Comparison of ENCODE assay signal across 8 mouse cellular contexts in the genomic region with DNA sequence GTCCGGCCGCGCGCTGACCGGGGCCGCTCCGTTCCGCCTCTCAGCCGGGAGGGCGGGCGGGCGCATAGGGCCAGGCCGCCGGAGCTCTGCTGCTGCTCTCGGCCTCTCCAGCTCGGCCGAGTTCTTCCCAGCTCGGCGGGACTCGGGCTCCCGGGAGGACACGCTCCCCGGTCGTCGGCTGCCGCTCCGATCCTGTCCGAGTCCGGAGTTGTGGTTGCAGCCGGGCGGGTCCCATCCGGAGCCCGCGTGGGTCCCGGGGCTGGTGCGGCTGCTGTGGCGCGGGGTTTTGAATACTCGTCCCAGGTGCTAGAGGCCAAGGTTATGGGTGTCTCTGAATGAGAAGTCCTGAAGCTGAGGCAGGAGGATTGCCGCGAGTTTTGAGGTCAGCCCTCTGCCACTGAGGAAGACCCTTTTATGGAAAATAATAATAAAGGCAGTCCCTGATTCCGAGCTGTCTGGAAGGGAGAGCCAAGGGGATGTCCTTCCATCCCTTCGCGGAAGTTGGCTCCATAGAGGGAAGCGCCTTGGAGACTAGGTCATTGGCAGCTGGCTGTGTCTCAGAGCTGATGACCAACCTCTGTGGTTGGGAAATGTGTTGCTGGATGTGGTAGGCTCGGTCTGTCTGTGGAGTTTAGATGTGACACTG. TPM values are rescaled to one million over a fixed set of nuclear protein-coding genes. Genes with fewer than 3 reads are reported as not detected.
DNase-seq lines count a peak whose midpoint lies in the region; ATAC-seq lines count a peak whose summit lies in the region.

No protein-coding gene starts in this region.

- H3K36me3 ChIP-seq in forebrain, embryonic 12.5 days (replicated peaks): no peaks in the 10 kb centered on the region
- no peaks in the 10 kb centered on the region for H3K36me3 ChIP-seq in limb, embryonic 12.5 days
- no peaks in the 10 kb centered on the region for H3K36me3 ChIP-seq in midbrain, embryonic 11.5 days (ENCODE audit: control insufficient read depth, insufficient read depth, low read length)
- no peaks in the 10 kb centered on the region for H3K36me3 ChIP-seq in stomach, embryonic 14.5 days (ENCODE audit: control insufficient read depth, insufficient read depth, low read length)

- DNase-seq in layer of hippocampus, adult 11-12 months (ENCODE audit: low spot score): peak; percentile 38
- no peak for DNase-seq in layer of hippocampus, postnatal 36 days
- DNase-seq in adipocyte (ENCODE audit: low spot score): peak; percentile 93
- peak; percentile 54 for DNase-seq in heart, postnatal 4 days
- DNase-seq in midbrain, embryonic 11.5 days (ENCODE audit: low spot score, missing footprints): no peak

- peak overlapping the region; percentile 93 for H3K9ac ChIP-seq in forebrain, embryonic 12.5 days
- peak overlapping the region; percentile 89 for H3K9ac ChIP-seq in limb, embryonic 12.5 days (replicated peaks)
- peak overlapping the region; percentile 89 for H3K9ac ChIP-seq in midbrain, embryonic 11.5 days (ENCODE audit: low read length)
- H3K9ac ChIP-seq in stomach, embryonic 14.5 days (replicated peaks; ENCODE audit: low read depth, low read length): peak overlapping the region; percentile 82

- H3K4me1 ChIP-seq in forebrain, embryonic 12.5 days: peaks cover 19% of the 10 kb centered on the region
- peaks cover 18% of the 10 kb centered on the region for H3K4me1 ChIP-seq in limb, embryonic 12.5 days (replicated peaks)
- H3K4me1 ChIP-seq in midbrain, embryonic 11.5 days (ENCODE audit: control insufficient read depth, insufficient read depth, low read length): peaks cover 15% of the 10 kb centered on the region
- H3K4me1 ChIP-seq in stomach, embryonic 14.5 days (ENCODE audit: control insufficient read depth, insufficient read depth, low read length): peaks cover 12% of the 10 kb centered on the region; the same call in 1 of the 2 replicates

- H3K27ac ChIP-seq in forebrain, embryonic 12.5 days: peak overlapping the region; percentile 87
- peak overlapping the region; percentile 86 for H3K27ac ChIP-seq in limb, embryonic 12.5 days
- H3K27ac ChIP-seq in midbrain, embryonic 11.5 days (ENCODE audit: low read depth, low read length): no peak overlapping the region; the same call in 1 of the 2 replicates
- peak overlapping the region; percentile 79 for H3K27ac ChIP-seq in stomach, embryonic 14.5 days (ENCODE audit: low read length)

- H3K27me3 ChIP-seq in forebrain, embryonic 12.5 days: no peaks in the 10 kb centered on the region
- H3K27me3 ChIP-seq in limb, embryonic 12.5 days: no peaks in the 10 kb centered on the region
- no peaks in the 10 kb centered on the region for H3K27me3 ChIP-seq in midbrain, embryonic 11.5 days (ENCODE audit: control insufficient read depth, insufficient read depth, low read length)
- H3K27me3 ChIP-seq in stomach, embryonic 14.5 days (ENCODE audit: control insufficient read depth, insufficient read depth, low read length): no peaks in the 10 kb centered on the region

- peak overlapping the region; percentile 93 for H3K4me3 ChIP-seq in forebrain, embryonic 12.5 days (replicated peaks)
- H3K4me3 ChIP-seq in limb, embryonic 12.5 days (replicated peaks): peak overlapping the region; percentile 89
- H3K4me3 ChIP-seq in midbrain, embryonic 11.5 days (ENCODE audit: low read depth, low read length): peak overlapping the region; percentile 90
- peak overlapping the region; percentile 96 for H3K4me3 ChIP-seq in stomach, embryonic 14.5 days (ENCODE audit: low read depth, low read length)

- peak; percentile 52; the same call in 1 of the 2 replicates for ATAC-seq in forebrain, embryonic 12.5 days (ENCODE audit: low FRiP score)
- ATAC-seq in limb, embryonic 12.5 days (ENCODE audit: insufficient number of reproducible peaks, insufficient read depth, low FRiP score, low TSS enrichment, low read depth): peak; percentile 69
- peak; percentile 23; the same call in 1 of the 2 replicates for ATAC-seq in midbrain, embryonic 11.5 days (ENCODE audit: low FRiP score)
- ATAC-seq in stomach, embryonic 14.5 days (ENCODE audit: insufficient number of reproducible peaks, insufficient read depth, low FRiP score, low read depth): peak; percentile 19

- H3K9me3 ChIP-seq in forebrain, embryonic 12.5 days: no peaks in the 10 kb centered on the region
- H3K9me3 ChIP-seq in limb, embryonic 12.5 days: no peaks in the 10 kb centered on the region
- no peaks in the 10 kb centered on the region for H3K9me3 ChIP-seq in midbrain, embryonic 11.5 days (ENCODE audit: control insufficient read depth, low read length)
- H3K9me3 ChIP-seq in stomach, embryonic 14.5 days (ENCODE audit: control insufficient read depth, low read depth, low read length): no peaks in the 10 kb centered on the region

- peak overlapping the region; percentile 65 for H3K4me2 ChIP-seq in forebrain, embryonic 12.5 days
- H3K4me2 ChIP-seq in limb, embryonic 12.5 days: peak overlapping the region; percentile 80
- peak overlapping the region; percentile 60 for H3K4me2 ChIP-seq in midbrain, embryonic 11.5 days
- H3K4me2 ChIP-seq in stomach, embryonic 14.5 days (replicated peaks; ENCODE audit: low read depth, low read length): peak overlapping the region; percentile 63

- 2% methylated on average over 46 of the region's 46 CpGs for WGBS in forebrain, embryonic 12.5 days
- 1% methylated on average over 45 of the region's 46 CpGs for WGBS in limb, embryonic 12.5 days
- WGBS in midbrain, embryonic 11.5 days: 1% methylated on average over 31 of the region's 46 CpGs
- WGBS in stomach, embryonic 14.5 days: 1% methylated on average over 35 of the region's 46 CpGs

RNA-seq across cellular contexts. Expression of a gene that starts 0.5 kb away (rescaled TPM):
- 10 to 100 TPM; 51.3 to 53.3 TPM for total RNA-seq in layer of hippocampus, postnatal 36 days (2021)
- polyA plus RNA-seq in forebrain, embryonic 12.5 days (2016; fragmentation: Nextera tagmentation; extraction: Ambion mirVana): 30.7 and 31.5 TPM in 2 replicates
- 10 to 100 TPM; 19.4 to 23.5 TPM for total RNA-seq in heart, postnatal 4 days (2021)
- 26.8 and 26.9 TPM in 2 replicates for polyA plus RNA-seq in limb, embryonic 12.5 days (2016; fragmentation: Nextera tagmentation; extraction: Ambion mirVana)
- 24.2 and 30.1 TPM in 2 replicates for polyA plus RNA-seq in midbrain, embryonic 11.5 days (2014; fragmentation: Nextera tagmentation; extraction: Ambion mirVana)
- polyA plus RNA-seq in stomach, embryonic 14.5 days (2014; fragmentation: Nextera tagmentation; extraction: Ambion mirVana): 25.7 and 27.9 TPM in 2 replicates

RNA-seq across cellular contexts. Expression of a gene that starts 27.4 kb away (rescaled TPM):
- total RNA-seq in layer of hippocampus, postnatal 36 days (2021): 10 to 100 TPM in 1 of 2 experiments, 1 to 10 TPM in 1; 9.8 to 13.0 TPM
- 7.5 and 7.7 TPM in 2 replicates for polyA plus RNA-seq in forebrain, embryonic 12.5 days (2016; fragmentation: Nextera tagmentation; extraction: Ambion mirVana)
- 1 to 10 TPM; 4.4 to 4.6 TPM for total RNA-seq in heart, postnatal 4 days (2021)
- 6.3 and 6.9 TPM in 2 replicates for polyA plus RNA-seq in limb, embryonic 12.5 days (2016; fragmentation: Nextera tagmentation; extraction: Ambion mirVana)
- 5.3 and 7.0 TPM in 2 replicates for polyA plus RNA-seq in midbrain, embryonic 11.5 days (2014; fragmentation: Nextera tagmentation; extraction: Ambion mirVana)
- polyA plus RNA-seq in stomach, embryonic 14.5 days (2014; fragmentation: Nextera tagmentation; extraction: Ambion mirVana): 5.0 and 5.1 TPM in 2 replicates

RNA-seq across cellular contexts. Expression of a gene that starts 44.8 kb away (rescaled TPM):
- 10 to 100 TPM; 39.0 to 41.0 TPM for total RNA-seq in layer of hippocampus, postnatal 36 days (2021)
- 29.2 and 30.1 TPM in 2 replicates for polyA plus RNA-seq in forebrain, embryonic 12.5 days (2016; fragmentation: Nextera tagmentation; extraction: Ambion mirVana)
- total RNA-seq in heart, postnatal 4 days (2021): 10 to 100 TPM; 39.1 to 40.9 TPM
- polyA plus RNA-seq in limb, embryonic 12.5 days (2016; fragmentation: Nextera tagmentation; extraction: Ambion mirVana): 36.4 and 37.2 TPM in 2 replicates
- polyA plus RNA-seq in midbrain, embryonic 11.5 days (2014; fragmentation: Nextera tagmentation; extraction: Ambion mirVana): 30.3 and 35.7 TPM in 2 replicates
- 33.7 and 36.7 TPM in 2 replicates for polyA plus RNA-seq in stomach, embryonic 14.5 days (2014; fragmentation: Nextera tagmentation; extraction: Ambion mirVana)

Comparison
In these comparisons a context has a peak if more than half of its experiments do, and no peak if none do; other contexts are left out.
1. DNase-seq: peak in layer of hippocampus, adult 11-12 months (single experiment), adipocyte (single experiment) and heart, postnatal 4 days (single experiment); none in layer of hippocampus, postnatal 36 days (0 of 2) and midbrain, embryonic 11.5 days (single experiment).
2. ATAC-seq: peak in every context shown above with its lines; median percentile 69 in limb, embryonic 12.5 days; 52 in forebrain, embryonic 12.5 days; 23 in midbrain, embryonic 11.5 days; 19 in stomach, embryonic 14.5 days.
3. Peak in every context shown above with its lines, with median percentiles within 50 percentile points of each other: H3K4me2 ChIP-seq, H3K4me3 ChIP-seq and H3K9ac ChIP-seq.